Mouse (Mus musculus): Measurements from ENCODE around the gene Gjc3. TPM values are rescaled to one million over a fixed set of nuclear protein-coding genes. Genes with fewer than 3 reads are reported as not detected.

Gjc3 gene
- polyA plus RNA-seq (2012; rRNA removed), result 0.02 TPM in 1 of 2 replicates, not detected in the other

GRCm38 (mm10) chr5:137962945-137963344, at the start of gene Gjc3:
TSS of gene Gjc3 (minus strand) at chr5:137963098.
- Histone ChIP-seq H3K27ac (ENCODE audit: control insufficient read depth, insufficient read depth, low read depth, low read length) (no peak within 1 kb of the TSS), H3K27me3 (ENCODE audit: control insufficient read depth, insufficient read depth, low read length) (no peaks in the 10 kb centered on the region), H3K4me3 (ENCODE audit: control insufficient read depth, low read depth, low read length) (no peak within 1 kb of the TSS), H3K4me1 (ENCODE audit: control insufficient read depth, insufficient read depth, low read length) (no peaks in the 10 kb centered on the region), H3K36me3 (ENCODE audit: control insufficient read depth, insufficient read depth, low read length) (no peaks in the 10 kb centered on the region)
- TF ChIP-seq POLR2A (IDR thresholded peaks at IDR 0.05; ENCODE audit: control insufficient read depth, low read depth, low read length) (no peak), CTCF (IDR thresholded peaks at IDR 0.05; ENCODE audit: control insufficient read depth, insufficient read depth, insufficient replicate concordance, low read depth, low read length) (no peak)

GRCm38 (mm10) chr5:138012382-138012781, 49.5 kb upstream of the Gjc3 start:
- TF ChIP-seq POLR2A (IDR thresholded peaks at IDR 0.05; ENCODE audit: control insufficient read depth, low read depth, low read length) (no peak), CTCF (IDR thresholded peaks at IDR 0.05; ENCODE audit: control insufficient read depth, insufficient read depth, insufficient replicate concordance, low read depth, low read length) (no peak)

GRCm38 (mm10) chr5:138009437-138009836, 46.5 kb upstream of the Gjc3 start:
- Histone ChIP-seq H3K27ac (ENCODE audit: control insufficient read depth, insufficient read depth, low read depth, low read length) (no peak overlapping the region), H3K36me3 (ENCODE audit: control insufficient read depth, insufficient read depth, low read length) (no peaks in the 10 kb centered on the region), H3K4me1 (ENCODE audit: control insufficient read depth, insufficient read depth, low read length) (no peaks in the 10 kb centered on the region), H3K4me3 (ENCODE audit: control insufficient read depth, low read depth, low read length) (no peak overlapping the region), H3K27me3 (ENCODE audit: control insufficient read depth, insufficient read depth, low read length) (no peaks in the 10 kb centered on the region)
- TF ChIP-seq CTCF (IDR thresholded peaks at IDR 0.05; ENCODE audit: control insufficient read depth, insufficient read depth, insufficient replicate concordance, low read depth, low read length) (no peak), POLR2A (IDR thresholded peaks at IDR 0.05; ENCODE audit: control insufficient read depth, low read depth, low read length) (no peak)

More at GRCm38 (mm10) chr5:138012382-138012781, 49.5 kb upstream of the Gjc3 start:
- Histone ChIP-seq H3K4me1 (ENCODE audit: control insufficient read depth, insufficient read depth, low read length) (no peaks in the 10 kb centered on the region), H3K4me3 (ENCODE audit: control insufficient read depth, low read depth, low read length) (no peak overlapping the region), H3K27me3 (ENCODE audit: control insufficient read depth, insufficient read depth, low read length) (no peaks in the 10 kb centered on the region), H3K36me3 (ENCODE audit: control insufficient read depth, insufficient read depth, low read length) (no peaks in the 10 kb centered on the region), H3K27ac (ENCODE audit: control insufficient read depth, insufficient read depth, low read depth, low read length) (no peak overlapping the region)

GRCm38 (mm10) chr5:137986351-137986750, 23.5 kb upstream of the Gjc3 start:
- H3K27ac ChIP-seq (ENCODE audit: control insufficient read depth, insufficient read depth, low read depth, low read length), result no peak overlapping the region
- TF ChIP-seq POLR2A (IDR thresholded peaks at IDR 0.05; ENCODE audit: control insufficient read depth, low read depth, low read length) (no peak), CTCF (IDR thresholded peaks at IDR 0.05; ENCODE audit: control insufficient read depth, insufficient read depth, insufficient replicate concordance, low read depth, low read length) (no peak)
- H3K4me3 ChIP-seq (ENCODE audit: control insufficient read depth, low read depth, low read length), result no peak overlapping the region
- H3K4me1 ChIP-seq (ENCODE audit: control insufficient read depth, insufficient read depth, low read length), result no peaks in the 10 kb centered on the region; the same call in 1 of the 2 replicates
- no peaks in the 10 kb centered on the region for H3K36me3 ChIP-seq (ENCODE audit: control insufficient read depth, insufficient read depth, low read length)
- H3K27me3 ChIP-seq (ENCODE audit: control insufficient read depth, insufficient read depth, low read length), result no peaks in the 10 kb centered on the region

GRCm38 (mm10) chr5:137981300-137981699, 18.4 kb upstream of the Gjc3 start, which contains the start of gene Azgp1:
TSS of gene Azgp1 (plus strand) at chr5:137981520.
- Histone ChIP-seq H3K27me3 (ENCODE audit: control insufficient read depth, insufficient read depth, low read length) (no peaks in the 10 kb centered on the region), H3K4me3 (ENCODE audit: control insufficient read depth, low read depth, low read length) (no peak within 1 kb of the TSS), H3K4me1 (ENCODE audit: control insufficient read depth, insufficient read depth, low read length) (no peaks in the 10 kb centered on the region; the same call in 1 of the 2 replicates), H3K36me3 (ENCODE audit: control insufficient read depth, insufficient read depth, low read length) (no peaks in the 10 kb centered on the region), H3K27ac (ENCODE audit: control insufficient read depth, insufficient read depth, low read depth, low read length) (no peak within 1 kb of the TSS)
- no peak for TF ChIP-seq CTCF (IDR thresholded peaks at IDR 0.05; ENCODE audit: control insufficient read depth, insufficient read depth, insufficient replicate concordance, low read depth, low read length)

- Histone ChIP-seq H3K4me3 (ENCODE audit: control insufficient read depth, low read depth, low read length) (no peak overlapping the region), H3K27ac (ENCODE audit: control insufficient read depth, insufficient read depth, low read depth, low read length) (no peak overlapping the region), H3K36me3 (ENCODE audit: control insufficient read depth, insufficient read depth, low read length) (no peaks in the 10 kb centered on the region), H3K4me1 (ENCODE audit: control insufficient read depth, insufficient read depth, low read length) (no peaks in the 10 kb centered on the region; the same call in 1 of the 2 replicates), H3K27me3 (ENCODE audit: control insufficient read depth, insufficient read depth, low read length) (no peaks in the 10 kb centered on the region)
- TF ChIP-seq POLR2A (IDR thresholded peaks at IDR 0.05; ENCODE audit: control insufficient read depth, low read depth, low read length) (no peak), CTCF (IDR thresholded peaks at IDR 0.05; ENCODE audit: control insufficient read depth, insufficient read depth, insufficient replicate concordance, low read depth, low read length) (no peak)
These were observed 16.2 kb upstream of the Gjc3 start for GRCm38 (mm10) chr5:137979081-137979480.

GRCm38 (mm10) chr5:137977291-137977690, 14.4 kb upstream of the Gjc3 start:
- no peaks in the 10 kb centered on the region for H3K4me1 ChIP-seq (ENCODE audit: control insufficient read depth, insufficient read depth, low read length)
- TF ChIP-seq POLR2A (IDR thresholded peaks at IDR 0.05; ENCODE audit: control insufficient read depth, low read depth, low read length) (no peak), CTCF (IDR thresholded peaks at IDR 0.05; ENCODE audit: control insufficient read depth, insufficient read depth, insufficient replicate concordance, low read depth, low read length) (no peak)
- H3K4me3 ChIP-seq (ENCODE audit: control insufficient read depth, low read depth, low read length), result no peak overlapping the region
- no peaks in the 10 kb centered on the region for H3K36me3 ChIP-seq (ENCODE audit: control insufficient read depth, insufficient read depth, low read length)
- no peaks in the 10 kb centered on the region for H3K27me3 ChIP-seq (ENCODE audit: control insufficient read depth, insufficient read depth, low read length)
- no peak overlapping the region for H3K27ac ChIP-seq (ENCODE audit: control insufficient read depth, insufficient read depth, low read depth, low read length)

- Histone ChIP-seq H3K27ac (ENCODE audit: control insufficient read depth, insufficient read depth, low read depth, low read length) (no peak overlapping the region), H3K36me3 (ENCODE audit: control insufficient read depth, insufficient read depth, low read length) (no peaks in the 10 kb centered on the region), H3K4me1 (ENCODE audit: control insufficient read depth, insufficient read depth, low read length) (no peaks in the 10 kb centered on the region), H3K4me3 (ENCODE audit: control insufficient read depth, low read depth, low read length) (no peak overlapping the region), H3K27me3 (ENCODE audit: control insufficient read depth, insufficient read depth, low read length) (no peaks in the 10 kb centered on the region)
- no peak for TF ChIP-seq CTCF (IDR thresholded peaks at IDR 0.05; ENCODE audit: control insufficient read depth, insufficient read depth, insufficient replicate concordance, low read depth, low read length)
- no peak for TF ChIP-seq POLR2A (IDR thresholded peaks at IDR 0.05; ENCODE audit: control insufficient read depth, low read depth, low read length)
These were observed 12.5 kb upstream of the Gjc3 start for GRCm38 (mm10) chr5:137975434-137975833.

Measured in testis, adult 2 months (tissue).